ENCODE assay signal across 8 mouse cellular contexts in the genomic region with DNA sequence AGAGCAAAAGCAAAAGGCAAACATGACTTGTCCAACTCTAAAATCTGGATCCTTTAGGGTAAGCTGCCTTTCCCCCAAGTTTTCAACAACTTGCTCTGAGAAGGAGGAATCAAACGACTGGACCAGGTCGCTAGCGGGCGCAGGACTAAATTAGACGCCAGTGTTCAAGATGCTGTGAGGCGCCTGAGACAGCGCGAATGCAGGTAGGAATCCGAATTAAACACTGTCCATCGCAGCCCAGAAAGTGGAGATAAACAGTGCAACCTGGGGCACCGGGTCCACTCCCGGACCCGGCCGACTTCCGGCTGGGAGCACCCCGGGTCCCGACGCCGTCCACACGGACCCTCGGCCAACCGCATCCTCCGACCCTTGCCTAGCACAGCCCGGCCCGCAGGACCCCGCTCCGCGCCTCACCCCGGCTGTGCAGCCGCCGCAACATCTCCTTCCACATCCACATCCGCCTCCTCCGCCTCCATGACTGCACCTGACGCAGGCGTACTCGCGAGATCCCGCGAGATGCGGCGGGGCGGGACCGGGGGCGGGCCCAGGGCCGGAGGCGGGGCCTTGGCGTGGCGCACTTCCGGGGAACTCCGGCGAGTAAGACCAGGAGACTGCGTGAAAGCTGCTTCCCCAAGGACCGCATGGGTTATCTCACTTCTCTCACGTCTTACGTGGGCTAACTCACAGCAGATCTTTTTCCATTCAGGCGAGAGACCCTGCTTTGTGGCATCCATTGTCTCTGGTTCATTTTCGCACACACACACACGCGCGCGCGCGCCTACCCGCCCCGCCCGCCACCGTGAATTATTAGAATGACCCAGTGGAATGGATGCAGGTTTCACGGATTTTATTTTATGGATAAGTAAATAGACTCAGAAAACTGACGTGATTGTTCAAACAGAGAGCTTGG. TPM values are rescaled to one million over a fixed set of nuclear protein-coding genes. Genes with fewer than 3 reads are reported as not detected.
DNase-seq lines count a peak whose midpoint lies in the region; ATAC-seq and TF ChIP-seq lines count a peak whose summit lies in the region.

A gene (minus strand): TSS at position 511 of the 910 bp plus-strand sequence.

- TF ChIP-seq POLR2A in bone marrow, adult 2 months (IDR thresholded peaks at IDR 0.05; ENCODE audit: borderline replicate concordance, control insufficient read depth, low read depth, low read length): peak; percentile 98; the same call in 1 of the 2 replicates
- 0 out of 2 replicates have a peak, but pooled peaks have one; percentile 92 for TF ChIP-seq POLR2A in limb, embryonic 14.5 days (IDR thresholded peaks at IDR 0.05; ENCODE audit: borderline replicate concordance, extremely low read depth, insufficient read depth, insufficient read length)

- WGBS in bone marrow, adult 2 months: under 1% methylated on average over 69 of the region's 69 CpGs
- WGBS in embryonic facial prominence, embryonic 15.5 days: under 1% methylated on average over 69 of the region's 69 CpGs
- WGBS in limb, embryonic 14.5 days: under 1% methylated on average over 65 of the region's 69 CpGs
- under 1% methylated on average over 66 of the region's 69 CpGs for WGBS in midbrain, postnatal 0 days

- H3K27me3 ChIP-seq in embryonic facial prominence, embryonic 15.5 days: no peaks in the 10 kb centered on the region
- no peaks in the 10 kb centered on the region for H3K27me3 ChIP-seq in limb, embryonic 14.5 days (ENCODE audit: control insufficient read depth, insufficient read depth, low read length)
- H3K27me3 ChIP-seq in midbrain, postnatal 0 days (ENCODE audit: insufficient read depth, low read length): no peaks in the 10 kb centered on the region

- ATAC-seq in embryonic facial prominence, embryonic 15.5 days (ENCODE audit: insufficient number of reproducible peaks, low FRiP score, low TSS enrichment, low read depth): peak; percentile 99
- ATAC-seq in limb, embryonic 14.5 days (ENCODE audit: low FRiP score, low read depth): peak; percentile 100
- peak; percentile 100 for ATAC-seq in midbrain, postnatal 0 days (ENCODE audit: low FRiP score)

- DNase-seq in 416B (ENCODE audit: low read depth): peak; percentile 93
- DNase-seq in heart, adult 8-10 months (ENCODE audit: low spot score): peak; percentile 93
- peak; percentile 94 for DNase-seq in kidney, adult 9 months
- DNase-seq in limb, embryonic 14.5 days (ENCODE audit: low spot score): peak; percentile 82
- peak; percentile 96 for DNase-seq in midbrain, postnatal 0 days (ENCODE audit: low spot score)
- peak; percentile 90 to 91 for DNase-seq in spleen, postnatal 14 days (ENCODE audit: low spot score in 2 of 2)

- H3K4me1 ChIP-seq in bone marrow, adult 2 months (ENCODE audit: control insufficient read depth, insufficient read depth, low read length): no peaks in the 10 kb centered on the region; the same call in 1 of the 2 replicates
- H3K4me1 ChIP-seq in embryonic facial prominence, embryonic 15.5 days: peaks cover 15% of the 10 kb centered on the region
- H3K4me1 ChIP-seq in limb, embryonic 14.5 days (ENCODE audit: control insufficient read depth, insufficient read depth, low read length): peaks cover 12% of the 10 kb centered on the region
- H3K4me1 ChIP-seq in midbrain, postnatal 0 days (ENCODE audit: insufficient read depth, low read length): peaks cover 8% of the 10 kb centered on the region

- peak within 1 kb of the TSS; percentile 76 for H3K9ac ChIP-seq in embryonic facial prominence, embryonic 15.5 days
- H3K9ac ChIP-seq in limb, embryonic 14.5 days (ENCODE audit: low read depth, low read length, severe bottlenecking): peak within 1 kb of the TSS; percentile 95
- H3K9ac ChIP-seq in midbrain, postnatal 0 days (replicated peaks; ENCODE audit: low read length, poor library complexity, severe bottlenecking): peak within 1 kb of the TSS; percentile 81

- no peak for TF ChIP-seq CTCF in bone marrow, adult 2 months (IDR thresholded peaks at IDR 0.05; ENCODE audit: control insufficient read depth, insufficient read depth, low read length)
- peak; percentile 44 for TF ChIP-seq CTCF in midbrain, postnatal 0 days (IDR thresholded peaks at IDR 0.05)

- H3K9me3 ChIP-seq in embryonic facial prominence, embryonic 15.5 days (replicated peaks): no peaks in the 10 kb centered on the region
- H3K9me3 ChIP-seq in limb, embryonic 14.5 days (ENCODE audit: control insufficient read depth, low read length): no peaks in the 10 kb centered on the region
- H3K9me3 ChIP-seq in midbrain, postnatal 0 days (ENCODE audit: low read length): no peaks in the 10 kb centered on the region

- H3K4me2 ChIP-seq in embryonic facial prominence, embryonic 15.5 days (replicated peaks): peak within 1 kb of the TSS; percentile 64
- H3K4me2 ChIP-seq in limb, embryonic 14.5 days (replicated peaks; ENCODE audit: low read depth, low read length, severe bottlenecking): peak within 1 kb of the TSS; percentile 79
- H3K4me2 ChIP-seq in midbrain, postnatal 0 days (ENCODE audit: low read depth, low read length, poor library complexity, severe bottlenecking): peak within 1 kb of the TSS; percentile 82

- peak within 1 kb of the TSS; percentile 67 for H3K27ac ChIP-seq in bone marrow, adult 2 months (ENCODE audit: control insufficient read depth, insufficient read depth, low read depth, low read length, poor library complexity)
- H3K27ac ChIP-seq in embryonic facial prominence, embryonic 15.5 days (replicated peaks): peak within 1 kb of the TSS; percentile 93
- H3K27ac ChIP-seq in limb, embryonic 14.5 days (replicated peaks; ENCODE audit: low read depth, low read length): peak within 1 kb of the TSS; percentile 87
- peak within 1 kb of the TSS; percentile 89 for H3K27ac ChIP-seq in midbrain, postnatal 0 days (ENCODE audit: low read depth, low read length)

- H3K36me3 ChIP-seq in embryonic facial prominence, embryonic 15.5 days: peaks cover 17% of the 10 kb centered on the region
- peaks cover 13% of the 10 kb centered on the region; the same call in 1 of the 2 replicates for H3K36me3 ChIP-seq in limb, embryonic 14.5 days (ENCODE audit: control insufficient read depth, insufficient read depth, low read length)
- H3K36me3 ChIP-seq in midbrain, postnatal 0 days (ENCODE audit: insufficient read depth, low read length): 0 out of 2 replicates have a peak, but pooled peaks cover 6% of the 10 kb centered on the region

- H3K4me3 ChIP-seq in bone marrow, adult 2 months (replicated peaks; ENCODE audit: control insufficient read depth, low read depth, low read length): peak within 1 kb of the TSS; percentile 79
- peak within 1 kb of the TSS; percentile 98 for H3K4me3 ChIP-seq in embryonic facial prominence, embryonic 15.5 days (replicated peaks)
- H3K4me3 ChIP-seq in limb, embryonic 14.5 days (replicated peaks; ENCODE audit: low read length): peak within 1 kb of the TSS; percentile 91
- peak within 1 kb of the TSS; percentile 70 for H3K4me3 ChIP-seq in midbrain, postnatal 0 days (ENCODE audit: low read depth, low read length)

RNA-seq across cellular contexts. Expression of the gene that starts here (rescaled TPM):
- polyA plus RNA-seq in bone marrow, adult 2 months (2011; ENCODE audit: insufficient read depth, insufficient read length, low replicate concordance, missing spikeins): 4.5 and 15.6 TPM in 2 replicates
- 25.5 and 28.6 TPM in 2 replicates for polyA plus RNA-seq in embryonic facial prominence, embryonic 15.5 days (2015; fragmentation: Nextera tagmentation; extraction: Ambion mirVana)
- 10 to 100 TPM in 1 of 4 experiments, 1 to 10 TPM in 3; 7.3 to 11.1 (median 9.2) TPM for total RNA-seq in heart, adult 8-10 months (2022)
- polyA plus RNA-seq in limb, embryonic 14.5 days (2012; rRNA removed): 21.2 and 21.4 TPM in 2 replicates
- polyA plus RNA-seq in limb, embryonic 14.5 days (2014; fragmentation: Nextera tagmentation; extraction: Ambion mirVana): 25.2 and 29.4 TPM in 2 replicates
- 16.2 and 28.1 TPM in 2 replicates for total RNA-seq in midbrain, postnatal 0 days (2014; rRNA removed)
- polyA plus RNA-seq in midbrain, postnatal 0 days (2015; fragmentation: Nextera tagmentation; extraction: Ambion mirVana): 20.4 and 27.6 TPM in 2 replicates

Comparison
In these comparisons a context has a peak if more than half of its experiments do, and no peak if none do; other contexts are left out.
1. Peak in every context shown above with its lines: DNase-seq, ATAC-seq, H3K4me3 ChIP-seq and H3K27ac ChIP-seq.